Mouse (Mus musculus) myocyte (in vitro differentiated cells): ENCODE results near the gene Prr19.

Source experiments
- MYOD1 ChIP-seq, 3 experiments: IDR thresholded peaks; one replicate each; pipeline ENCODE4 v1.6.1; 2011; ENCODE audit warnings: control low read depth in 2 of 3, low read depth in 2 of 3, mild to moderate bottlenecking in 2 of 3, moderate library complexity in 1 of 3; ENCODE audit not compliant: insufficient read length in 2 of 3, control insufficient read depth in 1 of 3
- POLR2A ChIP-seq: IDR thresholded peaks from one replicate; pipeline ENCODE4 v1.6.1; 2011; ENCODE audit warnings: low read depth, mild to moderate bottlenecking, control low read depth, moderate library complexity; ENCODE audit not compliant: insufficient read length
- TCF12 ChIP-seq: IDR thresholded peaks from one replicate; pipeline ENCODE4 v1.6.1; 2011; ENCODE audit warnings: mild to moderate bottlenecking, control low read depth; ENCODE audit not compliant: poor library complexity, insufficient read depth, severe bottlenecking
- USF1 ChIP-seq: IDR thresholded peaks from one replicate; pipeline ENCODE4 v1.6.1; 2011; ENCODE audit warnings: low read depth, mild to moderate bottlenecking, control low read depth, moderate library complexity

DNA sequence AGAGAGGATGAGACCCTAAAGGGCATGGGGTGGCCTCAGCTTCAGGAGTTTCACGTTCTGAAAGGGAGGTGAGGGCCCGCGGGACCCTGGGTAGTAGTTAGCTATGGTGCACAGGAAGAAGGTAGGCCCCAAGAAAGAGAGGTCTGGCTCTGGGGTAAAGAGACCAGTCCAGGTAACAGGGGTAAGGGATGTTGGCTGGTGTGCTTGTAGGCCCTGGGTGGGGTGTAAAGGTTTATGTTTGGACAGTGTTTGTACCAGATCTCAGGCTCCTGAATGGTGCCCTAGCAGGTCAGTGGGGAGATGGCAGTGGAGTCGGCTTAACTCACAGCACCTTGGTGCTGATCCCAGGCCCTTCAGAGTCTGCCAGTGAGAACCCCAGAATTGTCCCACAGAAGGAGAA lies 32.2 kb upstream of the Prr19 start:
- no peak for TF ChIP-seq MYOD1 (IDR thresholded peaks at IDR 0.05; ENCODE audit: control insufficient read depth in 1 of 3, insufficient read length in 2 of 3, low read depth in 2 of 3)
- TF ChIP-seq TCF12, result no peak
- no peak for TF ChIP-seq POLR2A
- no peak for TF ChIP-seq USF1
